Mouse (Mus musculus) thymus, postnatal 14 days (tissue): ENCODE results near the gene Sdf2l1.
"Not testable (repeated sequence)": the region's sequence is repeated elsewhere in the genome, so short reads cannot be mapped to it uniquely, and the experiment has no call there.

Experiments
- DNase-seq: peaks from one replicate; pipeline ENCODE4 v3.0.0; 2021

Sdf2l1 gene

DNA sequence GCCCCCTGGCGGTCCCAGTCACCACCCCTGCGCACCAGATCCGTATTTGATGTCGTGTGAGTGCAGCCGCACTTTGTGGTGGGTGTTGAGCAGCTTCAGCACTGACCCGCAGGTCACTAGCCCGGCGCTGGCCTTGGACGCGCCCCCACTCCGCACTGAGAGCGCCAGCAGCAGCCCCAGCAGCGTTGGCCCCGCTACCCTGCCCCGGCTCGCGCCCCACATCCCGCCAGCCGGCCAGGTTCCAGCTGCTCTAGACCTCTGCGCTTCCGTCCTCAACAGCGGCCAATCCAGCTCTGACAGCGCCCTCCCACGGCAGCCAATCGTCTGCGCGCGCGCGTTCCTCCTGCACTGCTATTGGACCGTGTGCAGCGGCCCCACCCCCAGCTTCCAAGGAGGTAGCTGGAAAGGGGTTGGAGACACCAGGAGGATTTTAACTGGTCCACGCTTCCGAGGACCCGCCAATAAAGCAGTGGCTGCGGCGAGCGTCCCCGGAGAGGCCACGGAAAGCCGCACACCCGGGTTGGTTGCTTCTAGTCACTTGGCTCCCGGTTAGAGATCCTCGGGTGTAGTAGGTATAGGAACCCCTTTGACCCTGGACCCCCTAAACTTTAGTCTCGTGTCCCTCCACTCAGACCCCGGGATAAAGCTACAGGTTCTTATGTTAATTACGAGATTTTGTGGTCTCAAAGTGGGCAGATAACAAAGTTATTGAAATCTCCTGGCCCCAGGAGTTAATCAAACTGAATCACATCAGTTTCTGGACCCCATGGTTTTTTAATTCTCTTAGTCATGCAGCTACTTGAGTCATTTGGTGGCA is at the start of gene Sdf2l1:
Gene Sdf2l1 (minus strand): TSS at position 295 of the 817 bp plus-strand sequence.
- peak; percentile 97 for DNase-seq

DNA sequence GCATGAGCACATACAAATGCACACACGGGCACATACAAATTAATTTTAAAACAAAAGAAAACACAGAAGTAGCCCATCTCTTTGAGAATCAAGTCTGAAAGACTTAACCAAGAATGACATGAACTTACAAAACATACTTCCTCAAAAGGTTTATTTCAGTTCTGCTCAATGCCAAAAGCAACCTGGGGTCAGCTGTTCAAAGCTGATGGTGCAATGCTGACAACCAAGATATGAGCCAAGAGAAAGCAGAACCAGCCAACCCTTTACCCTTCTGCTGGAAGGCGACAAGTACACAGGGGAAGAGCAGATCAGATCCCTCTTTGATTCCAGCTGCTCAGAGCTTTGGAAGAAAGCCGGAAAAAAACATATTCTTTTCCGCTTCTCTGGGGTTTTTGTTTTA is 49.2 kb upstream of the Sdf2l1 start:
- no peak for DNase-seq

DNA sequence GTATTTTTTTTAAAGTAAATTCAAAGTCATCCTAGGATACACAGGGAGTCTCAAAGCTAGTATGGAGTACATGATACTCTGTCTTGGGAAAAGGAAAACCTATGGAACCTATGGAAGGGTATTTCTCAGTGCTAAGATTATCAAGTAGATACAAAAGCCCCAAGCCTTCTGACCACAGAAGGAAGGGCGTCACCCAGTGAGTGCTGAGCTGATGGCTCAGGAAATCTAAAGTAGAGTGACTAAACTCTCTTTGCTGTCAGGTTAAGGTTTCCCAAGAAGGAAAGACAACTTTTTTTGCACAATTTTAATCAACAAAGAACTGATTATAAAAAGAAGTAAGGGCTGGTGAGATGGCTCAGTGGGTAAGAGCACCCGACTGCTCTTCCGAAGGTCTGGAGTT is 47.5 kb upstream of the Sdf2l1 start:
- DNase-seq, result no peak

DNA sequence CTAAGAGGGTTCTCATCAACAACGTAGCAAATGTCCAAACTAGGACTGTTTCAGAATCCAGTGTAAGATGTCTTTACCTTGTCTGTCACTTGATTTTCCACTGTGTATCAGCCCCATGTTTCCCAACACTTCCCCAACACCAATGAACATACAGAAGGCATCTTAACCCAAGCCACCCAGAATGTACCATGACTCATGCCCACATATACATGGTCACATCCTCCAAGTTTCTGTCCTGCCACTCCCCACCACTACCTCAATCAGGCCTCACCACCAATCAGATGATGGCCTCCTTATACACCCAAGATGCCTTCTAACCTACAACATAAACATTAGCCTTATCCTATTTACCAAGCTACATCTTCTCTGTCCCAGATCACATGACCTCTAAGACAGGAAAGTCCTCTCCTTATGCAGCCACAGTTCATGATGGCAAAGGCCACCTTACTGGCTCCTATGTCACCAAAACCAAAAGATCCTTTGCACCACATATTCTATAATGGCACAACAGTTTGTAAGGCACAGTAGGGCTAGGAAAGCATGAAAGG is 45.5 kb upstream of the Sdf2l1 start:
- no peak for DNase-seq

DNA sequence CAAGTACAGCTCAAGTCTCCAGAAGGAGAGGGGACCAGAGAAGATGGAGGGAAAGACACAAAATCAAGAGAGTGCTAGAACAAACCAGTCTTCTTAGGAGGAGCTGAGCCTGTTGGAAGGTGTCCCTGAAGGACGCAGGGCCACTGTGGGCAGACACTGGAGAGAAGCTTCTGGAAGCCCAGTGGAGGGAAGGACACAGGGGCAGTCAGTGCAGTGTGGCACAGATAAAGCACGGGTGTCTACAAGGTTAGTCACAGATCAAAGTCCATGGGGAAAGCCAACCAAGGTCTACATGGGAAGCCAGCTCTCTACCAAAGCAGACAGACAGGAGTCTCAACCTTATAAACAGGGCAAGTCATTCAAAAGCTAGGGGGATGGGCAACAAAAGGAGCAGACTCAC is 43.6 kb upstream of the Sdf2l1 start:
- DNase-seq, result no peak

DNA sequence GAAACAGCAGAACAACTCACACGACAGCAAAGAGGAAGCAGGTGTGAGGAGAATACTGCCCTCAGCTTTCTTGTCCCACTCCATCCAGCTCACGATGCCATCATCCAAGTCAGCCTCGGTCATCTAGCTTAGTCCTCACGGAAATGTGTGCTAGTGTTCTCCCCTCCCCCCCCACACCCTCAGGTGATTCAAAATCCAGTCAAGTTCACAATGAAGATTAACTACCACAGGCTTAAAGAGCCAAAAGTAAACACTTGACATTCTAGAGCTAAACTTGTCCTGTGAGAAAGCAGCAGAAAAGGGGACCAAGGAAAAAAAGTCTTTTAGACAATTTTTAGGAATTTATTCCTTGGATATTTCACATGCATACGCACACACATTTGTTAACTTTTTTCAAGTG is 35.9 kb upstream of the Sdf2l1 start:
- no peak for DNase-seq

DNA sequence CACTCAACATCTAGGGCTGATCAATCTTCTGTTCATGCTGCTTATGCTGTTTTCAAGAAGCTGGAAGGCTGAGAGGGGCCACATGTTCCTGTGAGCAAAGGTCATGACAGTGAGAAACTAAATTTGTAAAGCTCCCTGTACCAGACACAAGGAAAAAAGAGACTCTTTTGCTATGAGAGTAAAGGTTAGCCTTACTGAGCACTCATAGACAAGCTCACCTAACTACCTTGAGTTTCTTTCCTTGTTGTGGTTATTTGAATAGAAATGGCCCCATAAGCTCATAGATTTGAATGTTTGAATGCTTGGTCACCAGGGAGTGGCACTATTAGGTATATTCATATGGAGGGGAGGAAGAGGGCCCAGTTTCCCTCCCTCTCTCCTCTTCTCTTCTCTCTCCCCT is 35.0 kb upstream of the Sdf2l1 start:
- no peak for DNase-seq

DNA sequence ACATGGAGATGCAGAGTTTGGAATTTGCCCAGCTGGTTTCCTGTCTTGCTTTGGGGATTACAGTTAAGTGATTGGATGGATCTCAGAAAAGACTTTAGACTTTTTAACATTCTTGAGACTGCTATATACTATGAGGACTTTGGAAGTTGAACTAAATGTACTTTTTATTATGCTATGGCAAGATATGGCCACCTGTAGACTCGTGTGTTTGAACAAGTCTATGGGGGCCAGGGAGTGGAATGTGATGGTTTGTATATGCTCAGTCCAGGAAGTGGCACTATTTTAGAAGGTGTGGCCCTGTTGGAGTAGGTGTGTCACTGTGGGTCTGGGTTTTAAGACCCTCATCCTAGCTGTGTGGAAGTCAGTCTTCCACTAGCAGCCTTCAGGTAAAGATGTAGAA is 33.3 kb upstream of the Sdf2l1 start:
- not testable (repeated sequence) for DNase-seq

DNA sequence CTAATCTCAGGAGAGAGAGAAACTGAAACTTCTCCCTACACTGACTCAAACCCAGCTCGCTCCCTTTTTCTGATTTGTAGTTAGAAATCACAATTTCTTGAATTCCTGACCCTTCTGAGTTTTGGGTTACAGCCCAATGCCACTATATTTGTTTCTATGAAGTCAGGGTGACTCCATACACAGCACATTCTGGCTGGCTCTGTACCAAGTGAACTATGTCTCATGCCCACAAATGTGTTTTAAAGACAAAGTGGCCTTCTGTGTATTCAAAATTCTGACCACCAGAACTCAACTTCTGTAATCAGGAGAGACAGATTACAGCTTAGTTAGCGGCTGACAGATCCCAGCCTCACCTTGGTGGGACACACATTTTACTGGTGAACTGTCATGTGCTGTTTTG is 22.2 kb upstream of the Sdf2l1 start:
- no peak for DNase-seq

DNA sequence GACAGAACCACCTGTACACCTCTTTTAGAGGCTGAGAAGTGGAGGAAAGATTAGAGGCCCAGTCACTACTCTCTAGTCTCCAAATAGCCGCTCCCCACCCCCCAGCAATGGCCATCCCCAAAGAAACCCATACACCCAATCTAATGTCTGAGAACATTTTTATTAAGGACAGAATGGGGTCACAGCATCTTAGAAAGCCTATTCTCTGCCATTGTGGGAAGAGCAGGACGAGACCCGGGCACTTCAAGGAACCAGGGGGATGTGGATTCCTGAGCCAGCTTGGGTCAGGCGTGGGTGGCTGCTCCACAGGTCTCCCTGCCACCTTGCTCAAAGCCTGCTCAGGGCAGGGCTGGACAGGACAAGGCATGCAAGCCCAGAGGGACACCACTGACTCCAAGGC is 19.7 kb upstream of the Sdf2l1 start:
- no peak for DNase-seq

DNA sequence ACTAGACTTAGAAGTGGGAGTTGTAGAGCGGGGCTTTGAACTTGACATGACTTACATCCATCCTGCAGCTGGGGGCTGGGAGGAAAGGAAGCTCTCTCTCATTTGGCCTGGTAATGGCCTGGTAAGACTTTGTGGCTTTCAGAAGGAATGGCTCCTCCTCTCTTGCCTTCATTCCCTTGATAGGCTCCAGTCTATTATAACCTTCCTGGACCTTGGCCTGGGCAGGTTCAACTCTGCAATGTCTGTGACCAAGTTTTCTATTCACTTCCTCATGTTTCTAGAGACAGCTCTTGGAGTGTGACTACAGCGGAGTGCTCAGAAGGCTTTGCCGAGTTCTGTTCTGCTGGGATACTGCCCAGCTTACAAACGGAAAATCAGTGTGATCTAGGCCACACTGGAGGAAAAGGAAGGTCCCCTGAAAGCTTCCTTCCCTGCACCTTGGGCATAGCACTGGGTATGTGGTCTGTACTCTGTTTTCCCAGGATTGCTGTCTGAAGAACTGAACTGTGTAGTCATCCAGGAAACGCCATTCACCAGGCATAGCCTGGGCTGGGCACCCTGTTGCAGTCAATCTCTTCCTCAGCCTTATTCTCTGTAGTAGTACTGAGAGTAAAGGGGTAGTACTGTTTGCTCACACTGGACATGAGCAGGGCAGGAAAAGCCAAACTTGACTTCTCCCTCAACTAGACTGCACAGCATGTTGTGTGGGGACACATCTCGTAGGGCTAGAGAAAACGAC is 18.5 kb upstream of the Sdf2l1 start:
- no peak for DNase-seq

DNA sequence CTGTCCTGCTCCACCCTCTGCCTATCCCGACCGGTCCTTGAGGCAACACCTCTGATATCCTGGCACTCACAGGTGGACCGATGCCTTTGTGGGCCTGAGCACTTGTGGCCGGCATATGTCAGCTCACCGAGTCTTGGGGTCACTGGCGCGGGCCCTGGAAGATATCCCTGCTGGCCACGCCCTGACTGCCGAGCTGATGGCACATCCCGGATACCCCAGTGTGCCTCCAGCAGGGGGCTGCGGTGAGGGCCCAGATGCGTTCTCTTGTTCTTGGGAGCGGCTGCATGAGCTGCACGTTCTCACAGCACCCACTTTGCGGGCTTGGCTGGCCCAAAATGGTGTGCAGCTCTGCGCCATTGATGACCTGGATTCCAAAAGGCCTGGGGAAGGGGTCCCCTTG is 15.9 kb upstream of the Sdf2l1 start:
- DNase-seq, result peak; percentile 71

DNA sequence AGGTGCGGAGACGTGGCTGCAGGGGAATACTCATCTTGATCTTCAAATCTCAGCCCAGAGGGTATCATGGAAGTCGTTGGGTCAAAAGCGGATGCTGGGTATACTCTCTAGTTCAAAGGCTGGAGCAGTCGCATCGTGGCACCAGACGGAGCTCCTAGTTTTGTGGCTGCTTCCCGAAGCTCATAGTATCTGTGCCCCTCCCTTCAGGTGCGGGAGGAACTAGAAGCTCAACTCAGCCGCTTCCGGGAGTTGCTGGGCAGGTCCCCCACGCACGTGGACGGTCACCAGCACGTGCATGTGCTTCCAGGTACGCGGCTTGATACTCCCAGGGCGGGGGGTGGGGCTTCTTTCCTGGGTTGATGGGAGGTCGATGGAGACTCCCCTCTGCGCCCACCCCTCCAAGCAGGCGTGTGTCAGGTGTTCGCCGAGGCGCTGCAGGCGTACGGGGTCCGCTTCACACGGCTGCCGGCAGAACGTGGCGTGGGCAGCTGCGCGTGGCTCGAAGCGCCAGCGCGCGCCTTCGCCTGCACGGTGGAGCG is 15.3 kb upstream of the Sdf2l1 start:
- DNase-seq, result peak; percentile 33

DNA sequence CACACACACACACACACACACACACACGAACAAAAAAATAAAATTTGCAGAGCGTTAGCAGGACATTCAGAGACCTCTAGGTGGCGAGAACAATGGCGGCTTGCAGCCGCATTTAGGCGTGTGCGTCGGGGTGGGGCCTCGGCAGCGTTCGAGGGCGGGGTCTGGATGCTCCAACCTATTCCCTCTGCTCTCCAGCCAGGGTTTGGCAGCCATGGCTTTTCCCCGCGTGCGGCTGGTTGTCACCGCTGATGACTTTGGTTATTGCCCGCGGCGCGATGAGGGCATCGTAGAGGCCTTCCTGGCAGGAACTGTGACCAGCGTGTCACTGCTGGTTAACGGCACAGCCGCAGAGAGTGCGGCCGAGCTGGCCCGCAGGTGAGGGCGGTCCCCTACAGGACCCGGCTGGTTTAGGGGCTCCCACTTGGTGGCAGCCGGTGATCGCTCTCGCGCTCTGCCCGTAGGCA is 14.6 kb upstream of the Sdf2l1 start, which contains the start of gene Ccdc116:
Gene Ccdc116 (minus strand): TSS at position 458 of the 464 bp plus-strand sequence.
- DNase-seq, result peak; percentile 76

DNA sequence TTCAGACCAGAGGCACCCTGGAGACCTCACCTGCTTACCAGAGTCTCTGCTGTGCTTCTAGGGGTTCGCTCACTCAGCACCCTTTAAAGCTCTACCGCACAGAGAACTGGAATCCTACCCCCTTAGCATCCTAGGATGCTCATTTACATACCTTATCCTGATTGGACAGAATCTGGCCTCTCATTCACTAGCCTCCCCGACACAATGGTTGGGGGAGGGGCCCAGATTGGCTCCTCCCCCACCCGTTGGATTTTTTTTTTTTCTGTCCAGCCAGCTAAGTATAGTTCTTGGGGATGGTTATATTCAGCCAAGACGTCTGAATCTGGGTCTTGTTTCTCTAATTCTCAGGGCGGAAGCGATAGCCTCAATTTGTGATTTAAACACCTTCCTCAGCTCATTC is 12.2 kb upstream of the Sdf2l1 start, which contains the start of gene Ydjc:
Gene Ydjc (plus strand): TSS at position 283 of the 400 bp plus-strand sequence.
- no peak for DNase-seq

DNA sequence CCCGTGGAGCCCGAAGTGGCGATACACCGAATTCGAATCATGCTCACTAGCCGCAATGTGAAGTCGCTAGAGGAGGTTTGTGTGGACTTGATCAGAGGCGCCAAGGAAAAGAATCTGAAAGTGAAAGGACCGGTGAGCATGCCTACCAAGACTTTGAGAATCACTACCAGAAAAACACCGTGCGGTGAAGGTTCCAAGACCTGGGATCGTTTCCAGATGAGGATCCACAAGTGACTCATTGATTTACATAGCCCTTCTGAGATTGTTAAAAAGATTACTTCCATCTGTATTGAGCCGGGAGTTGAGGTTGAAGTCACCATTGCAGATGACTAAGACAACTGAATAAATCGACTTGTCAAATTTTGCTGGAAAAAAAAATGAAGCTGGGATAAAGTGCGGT is 5.2 kb upstream of the Sdf2l1 start:
- no peak for DNase-seq

DNA sequence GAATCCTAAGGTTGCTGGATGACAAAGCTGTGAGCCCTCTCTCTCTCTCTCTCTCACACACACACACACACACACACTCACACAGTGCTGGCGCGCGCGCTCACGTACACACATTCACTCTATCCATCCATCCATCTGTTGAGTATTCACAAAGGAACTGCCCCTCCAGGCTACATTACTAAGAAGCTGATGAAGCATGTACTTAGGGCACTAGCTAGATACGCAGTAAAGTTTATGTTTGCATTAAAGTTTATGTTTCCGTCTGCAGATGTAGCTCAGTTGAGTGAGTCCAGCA is 670 bp upstream of the Sdf2l1 start:
- no peak for DNase-seq

DNA sequence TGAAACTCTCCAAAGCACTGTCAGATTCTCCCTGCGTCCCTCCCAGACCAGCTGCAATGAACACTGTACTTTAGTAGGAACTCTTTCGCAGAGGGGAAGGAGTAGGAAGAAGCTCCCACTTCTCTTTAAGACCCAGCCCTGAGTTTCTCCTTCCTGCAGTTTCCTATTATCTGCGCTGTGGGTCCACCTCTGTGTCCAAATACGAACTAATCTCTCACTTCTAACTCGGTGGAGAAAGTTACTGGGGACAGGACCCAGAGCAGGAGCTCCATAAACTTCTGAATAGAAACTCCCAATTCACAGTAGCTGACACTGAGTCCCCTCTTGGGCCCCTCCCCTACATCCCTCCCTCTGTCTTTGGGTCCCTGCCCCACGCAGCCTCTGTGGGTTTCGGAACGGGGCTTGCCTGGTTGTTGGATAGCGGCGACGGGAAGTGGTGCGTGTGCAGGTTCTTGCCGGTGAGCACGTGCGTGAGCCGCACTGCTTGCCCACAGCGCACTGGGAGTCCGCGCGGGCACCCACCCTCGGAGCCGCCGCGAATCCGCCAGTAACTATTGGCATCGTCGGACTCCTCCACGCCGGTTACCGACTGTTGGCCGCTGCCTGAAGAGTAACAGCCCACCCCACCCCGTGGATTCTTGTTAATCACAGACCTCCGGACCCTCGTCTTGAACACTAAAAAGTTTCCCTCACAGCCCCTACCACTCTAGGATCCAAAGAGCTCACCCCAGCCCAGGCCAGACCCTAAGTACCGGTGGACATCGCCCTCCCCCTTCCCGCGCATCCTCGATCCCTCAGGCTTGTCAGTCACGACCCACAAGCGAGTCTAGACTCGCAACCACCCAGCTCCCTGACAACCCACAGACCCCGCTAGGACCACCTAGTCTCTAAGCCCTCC is 743 bp downstream of the Sdf2l1 start:
- peak; percentile 46 for DNase-seq

DNA sequence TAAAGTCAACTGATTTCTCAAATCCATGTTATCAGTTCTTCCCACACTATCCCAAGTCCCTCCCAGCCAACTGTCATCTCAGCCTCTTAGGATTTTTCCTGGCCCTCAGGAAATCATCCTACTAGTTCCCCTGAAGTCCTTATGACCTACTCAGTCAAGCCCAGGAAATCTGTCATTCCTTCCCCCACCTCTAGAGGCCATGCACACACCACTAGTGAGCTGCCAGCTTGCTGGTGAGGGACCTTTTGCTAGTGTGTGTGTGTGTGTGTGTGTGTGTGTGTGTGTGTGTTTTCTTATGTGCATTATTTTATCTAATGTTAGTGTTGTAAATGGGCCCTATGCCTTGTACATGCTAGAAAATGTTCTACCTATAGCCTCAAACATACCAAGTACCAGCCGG is 4.9 kb downstream of the Sdf2l1 start:
- DNase-seq, result peak; percentile 75

DNA sequence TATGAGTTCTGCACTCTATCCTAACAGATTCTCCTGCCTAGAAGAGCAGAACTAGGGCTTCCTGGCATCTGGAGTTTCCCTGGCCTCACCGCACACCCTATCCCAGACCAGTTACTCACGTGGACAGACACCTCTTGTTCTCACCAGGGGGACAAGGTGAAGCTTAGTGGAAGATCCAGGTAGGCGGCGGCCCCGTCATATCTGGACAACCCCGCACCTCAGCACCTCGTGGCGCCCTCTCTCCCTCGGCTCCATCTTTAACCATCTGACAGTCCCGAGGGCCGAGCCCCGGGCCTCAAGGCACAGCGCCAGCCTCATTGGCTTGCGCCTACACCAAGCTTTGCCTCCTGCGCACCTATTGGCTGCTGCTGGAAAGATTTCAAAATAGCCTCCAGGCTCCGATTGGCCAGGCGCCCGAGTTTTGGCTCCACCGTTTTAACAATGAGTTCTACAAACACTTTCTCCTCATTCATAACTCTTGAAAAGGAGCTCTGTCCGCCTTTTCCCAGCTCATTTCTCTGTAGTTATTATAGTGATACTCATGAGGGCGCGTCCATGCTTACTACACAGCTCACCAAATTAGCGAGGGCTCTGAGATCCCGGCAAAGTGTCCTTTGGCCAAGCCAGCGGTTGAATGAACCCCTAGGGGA is 7.2 kb downstream of the Sdf2l1 start, which contains the start of gene 2610318N02Rik:
Gene 2610318N02Rik (minus strand): TSS at position 297 of the 650 bp plus-strand sequence.
- DNase-seq, result peak; percentile 86

DNA sequence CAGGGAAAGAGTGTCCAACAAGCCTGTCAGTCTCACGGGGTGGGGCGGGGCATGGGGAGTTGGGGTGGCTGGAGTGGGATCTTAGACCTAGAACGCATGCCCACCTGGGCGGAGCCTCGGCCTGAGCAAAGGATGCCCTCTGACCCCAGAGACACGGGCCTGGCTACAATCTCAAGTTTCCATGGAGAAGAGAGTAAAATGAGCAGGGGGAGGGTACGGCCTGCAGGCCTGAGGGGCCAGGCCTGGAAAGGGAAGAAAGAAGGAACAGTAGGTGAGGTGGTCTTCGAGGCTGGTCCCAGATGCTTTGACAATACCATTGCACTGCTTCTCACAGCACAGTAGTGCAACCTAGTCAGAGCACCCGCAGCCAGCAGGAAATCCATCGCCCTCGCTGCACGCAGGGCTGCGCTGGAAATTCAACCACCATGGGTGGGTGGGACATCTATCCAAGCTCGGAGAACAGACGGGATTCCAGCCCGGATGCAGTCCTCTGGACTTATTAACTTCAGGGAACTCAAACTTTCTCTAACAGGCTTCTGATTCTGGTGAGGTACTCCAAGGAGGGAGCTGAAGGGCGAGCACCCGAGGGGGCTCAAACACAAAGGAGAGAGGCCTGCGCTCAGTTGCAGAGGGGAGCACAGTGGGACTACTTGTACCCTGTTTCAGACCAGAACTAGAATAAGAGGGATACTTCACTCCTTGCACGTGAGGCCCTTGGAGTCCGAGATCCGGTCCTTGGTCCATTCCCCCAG is 7.9 kb downstream of the Sdf2l1 start:
- DNase-seq, result peak; percentile 47
